Mouse (Mus musculus): ENCODE results near the gene Gm5797. TPM values are rescaled to one million over a fixed set of nuclear protein-coding genes. Genes with fewer than 3 reads are reported as not detected.
"Not testable (repeated sequence)": the region's sequence is repeated elsewhere in the genome, so short reads cannot be mapped to it uniquely, and the experiment has no call there.

The Gm5797 gene
- total RNA-seq (2014; rRNA removed) = not detected in 2 replicates
- polyA plus RNA-seq (2015; fragmentation: Nextera tagmentation; extraction: Ambion mirVana) = not detected in 2 replicates

DNA sequence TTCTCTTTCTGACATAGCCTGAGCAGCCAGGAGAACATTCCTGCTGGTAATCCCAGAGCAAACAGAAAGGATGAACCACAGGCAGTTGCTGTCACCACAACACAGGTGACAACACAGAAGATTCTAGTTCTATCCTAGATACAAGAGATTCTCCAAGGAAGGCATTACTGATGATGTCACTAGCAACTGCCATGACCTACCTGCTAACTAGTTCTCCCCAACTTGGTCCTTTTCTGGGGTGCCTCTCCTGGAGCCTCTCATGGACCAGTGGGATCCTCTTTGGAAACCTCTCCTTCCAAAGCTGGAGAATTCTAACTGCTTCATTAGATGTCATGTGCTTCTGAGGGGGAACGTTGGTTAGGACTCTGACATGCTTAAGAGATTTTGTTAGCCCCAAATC, at the start of gene Gm5797:
Gene Gm5797 (minus strand): TSS at position 101 of the 400 bp plus-strand sequence.
- not testable (repeated sequence) for H3K9me3 ChIP-seq (ENCODE audit: low read length); ATAC-seq; H3K36me3 ChIP-seq (ENCODE audit: insufficient read depth, low read length); H3K4me1 ChIP-seq (ENCODE audit: insufficient read depth, low read length); H3K4me3 ChIP-seq (ENCODE audit: low read length); H3K4me2 ChIP-seq (ENCODE audit: low read depth, low read length); H3K9ac ChIP-seq (replicated peaks; ENCODE audit: low read length); H3K27me3 ChIP-seq (ENCODE audit: insufficient read depth, low read length); H3K27ac ChIP-seq; DNase-seq (ENCODE audit: low spot score)
- WGBS = no CpG with 5 or more reads among the region's 1 CpGs

GRCm38 (mm10) chr14:7365034-7365433, 32.8 kb upstream of the Gm5797 start, which contains the start of gene Gm8374:
Gm8374 (minus strand) TSS chr14:7365134.
- not testable (repeated sequence) for H3K27me3 ChIP-seq (ENCODE audit: insufficient read depth, low read length); H3K4me1 ChIP-seq (ENCODE audit: insufficient read depth, low read length); H3K4me2 ChIP-seq (ENCODE audit: low read depth, low read length); H3K4me3 ChIP-seq (ENCODE audit: low read length); H3K36me3 ChIP-seq (ENCODE audit: insufficient read depth, low read length); H3K27ac ChIP-seq; DNase-seq (ENCODE audit: low spot score); H3K9me3 ChIP-seq (ENCODE audit: low read length); H3K9ac ChIP-seq (replicated peaks; ENCODE audit: low read length); ATAC-seq
- WGBS = 80% methylated on average over 3 of the region's 3 CpGs

GRCm38 (mm10) chr14:7315093-7315492, 17.1 kb downstream of the Gm5797 start:
- not testable (repeated sequence) for ATAC-seq

GRCm38 (mm10) chr14:7314661-7315060, 17.5 kb downstream of the Gm5797 start, which contains the start of gene Gm3739:
Gm3739 (minus strand) TSS chr14:7315049.
- not testable (repeated sequence) for H3K27me3 ChIP-seq (ENCODE audit: insufficient read depth, low read length); DNase-seq (ENCODE audit: low spot score); H3K4me1 ChIP-seq (ENCODE audit: insufficient read depth, low read length); H3K9me3 ChIP-seq (ENCODE audit: low read length); H3K36me3 ChIP-seq (ENCODE audit: insufficient read depth, low read length); ATAC-seq
- Histone ChIP-seq H3K9ac (replicated peaks; ENCODE audit: low read length) (peak within 1 kb of the TSS; percentile 56), H3K4me2 (ENCODE audit: low read depth, low read length) (peak within 1 kb of the TSS; percentile 51), H3K4me3 (ENCODE audit: low read length) (peak within 1 kb of the TSS; percentile 44), H3K27ac (peak within 1 kb of the TSS; percentile 74)
- WGBS = 0% methylated on average over 2 of the region's 35 CpGs

More at GRCm38 (mm10) chr14:7315093-7315492, 17.1 kb downstream of the Gm5797 start:
- Histone ChIP-seq H3K4me2 (ENCODE audit: low read depth, low read length) (peak overlapping the region; percentile 51), H3K27ac (peak overlapping the region; percentile 74), H3K4me3 (ENCODE audit: low read length) (peak overlapping the region; percentile 44), H3K9ac (replicated peaks; ENCODE audit: low read length) (peak overlapping the region; percentile 56)
- DNase-seq (ENCODE audit: low spot score) = peak; percentile 67
- not testable (repeated sequence) for H3K4me1 ChIP-seq (ENCODE audit: insufficient read depth, low read length); H3K27me3 ChIP-seq (ENCODE audit: insufficient read depth, low read length); H3K9me3 ChIP-seq (ENCODE audit: low read length); H3K36me3 ChIP-seq (ENCODE audit: insufficient read depth, low read length)
- TF ChIP-seq CTCF (IDR thresholded peaks at IDR 0.05; ENCODE audit: low read depth) = peak; percentile 30; the same call in 1 of the 2 replicates
- under 1% methylated on average over 15 of the region's 19 CpGs for WGBS

Other genes with a start within 250 kb of the Gm5797 start
- 5.1 and 5.2 TPM in 2 replicates for gene Gm3696, start 231.8 kb downstream of the Gm5797 start, total RNA-seq (2014; rRNA removed)
- 5.5 and 7.1 TPM in 2 replicates for gene Gm3696, start 231.8 kb downstream of the Gm5797 start, polyA plus RNA-seq (2015; fragmentation: Nextera tagmentation; extraction: Ambion mirVana)
- gene Gm6676, start 207.0 kb downstream of the Gm5797 start, total RNA-seq (2014; rRNA removed) = not detected in 2 replicates
- gene Gm6676, start 207.0 kb downstream of the Gm5797 start, polyA plus RNA-seq (2015; fragmentation: Nextera tagmentation; extraction: Ambion mirVana) = not detected in 2 replicates
- 4.6 and 5.0 TPM in 2 replicates for gene Gm3512, start 157.9 kb downstream of the Gm5797 start, total RNA-seq (2014; rRNA removed)
- 7.8 and 9.2 TPM in 2 replicates for gene Gm3512, start 157.9 kb downstream of the Gm5797 start, polyA plus RNA-seq (2015; fragmentation: Nextera tagmentation; extraction: Ambion mirVana)
- not detected in 2 replicates for gene Gm16434, start 137.9 kb downstream of the Gm5797 start, total RNA-seq (2014; rRNA removed)
- gene Gm16434, start 137.9 kb downstream of the Gm5797 start, polyA plus RNA-seq (2015; fragmentation: Nextera tagmentation; extraction: Ambion mirVana) = not detected in 2 replicates
- not detected in 2 replicates for gene Gm3727, start 67.7 kb downstream of the Gm5797 start, total RNA-seq (2014; rRNA removed)
- gene Gm3727, start 67.7 kb downstream of the Gm5797 start, polyA plus RNA-seq (2015; fragmentation: Nextera tagmentation; extraction: Ambion mirVana) = not detected in 2 replicates
- 5.6 and 6.0 TPM in 2 replicates for gene Gm3739, start 17.3 kb downstream of the Gm5797 start, total RNA-seq (2014; rRNA removed)
- 7.4 and 8.4 TPM in 2 replicates for gene Gm3739, start 17.3 kb downstream of the Gm5797 start, polyA plus RNA-seq (2015; fragmentation: Nextera tagmentation; extraction: Ambion mirVana)
- not detected in 2 replicates for gene Gm8374, start 32.7 kb upstream of the Gm5797 start, total RNA-seq (2014; rRNA removed)
- not detected in 2 replicates for gene Gm8374, start 32.7 kb upstream of the Gm5797 start, polyA plus RNA-seq (2015; fragmentation: Nextera tagmentation; extraction: Ambion mirVana)
- not detected in 2 replicates for gene Gm3755, start 118.5 kb upstream of the Gm5797 start, total RNA-seq (2014; rRNA removed)
- not detected in 2 replicates for gene Gm3755, start 118.5 kb upstream of the Gm5797 start, polyA plus RNA-seq (2015; fragmentation: Nextera tagmentation; extraction: Ambion mirVana)
- gene Gm3752, start 151.4 kb upstream of the Gm5797 start, total RNA-seq (2014; rRNA removed) = 8.2 TPM in 2 replicates
- 12.4 and 17.0 TPM in 2 replicates for gene Gm3752, start 151.4 kb upstream of the Gm5797 start, polyA plus RNA-seq (2015; fragmentation: Nextera tagmentation; extraction: Ambion mirVana)
- gene Gm3558, start 236.2 kb upstream of the Gm5797 start, total RNA-seq (2014; rRNA removed) = 2.8 and 3.3 TPM in 2 replicates
- gene Gm3558, start 236.2 kb upstream of the Gm5797 start, polyA plus RNA-seq (2015; fragmentation: Nextera tagmentation; extraction: Ambion mirVana) = 6.2 and 6.4 TPM in 2 replicates